Mouse (Mus musculus): ENCODE data around the gene Mog.

The Mog gene

DNA sequence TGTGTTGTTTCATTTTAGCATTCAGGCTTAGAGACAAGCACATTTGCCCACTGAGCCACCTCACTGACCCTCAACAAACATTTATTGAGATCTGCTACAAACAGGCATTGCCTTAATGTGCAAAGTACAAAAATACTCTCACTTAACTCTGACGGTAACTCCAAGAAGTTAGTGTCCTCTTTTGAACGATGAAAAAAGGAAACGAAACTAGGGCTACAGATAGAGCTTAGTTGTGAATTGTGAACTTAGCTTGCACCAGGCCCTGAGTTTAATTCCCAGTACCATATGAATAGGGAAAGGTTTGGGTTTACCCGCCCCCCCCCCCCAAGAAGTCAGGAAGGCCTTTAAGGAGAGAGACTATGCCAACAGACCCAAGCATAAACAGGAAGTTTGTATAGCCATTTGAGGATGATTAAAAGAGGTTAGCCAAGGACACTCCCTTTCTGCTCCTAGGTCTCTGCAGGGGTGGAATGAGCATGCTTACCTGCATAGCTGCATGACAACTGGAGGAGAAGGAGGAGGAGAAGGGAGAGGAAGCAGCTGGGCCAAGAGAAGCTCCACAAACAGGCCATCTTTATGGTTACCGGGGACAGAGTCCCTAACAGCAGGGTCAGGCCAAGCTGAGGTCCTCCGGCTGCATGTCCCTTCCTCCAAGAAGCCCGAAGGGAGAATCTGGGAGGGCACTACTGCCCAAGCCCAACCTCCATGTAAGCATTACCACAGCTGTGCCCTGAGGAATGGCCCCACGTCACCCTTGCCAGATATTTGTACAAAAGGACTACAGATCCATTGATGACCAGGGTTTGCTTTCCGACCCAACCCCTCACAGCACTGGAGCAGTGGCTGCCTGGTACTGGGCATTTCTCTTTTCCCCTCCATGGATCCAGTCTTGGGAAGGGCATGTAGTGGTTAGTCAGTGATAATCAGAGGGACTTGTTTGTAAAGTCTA lies at the start of gene Mog:
Gene Mog (minus strand): TSS at position 771 of the 949 bp plus-strand sequence.
- no peak for DNase-seq (ENCODE audit: low spot score)

- no peak for DNase-seq (ENCODE audit: low spot score)
These were observed 49.6 kb upstream of the Mog start for GRCm38 (mm10) chr17:37072730-37073276.

DNA sequence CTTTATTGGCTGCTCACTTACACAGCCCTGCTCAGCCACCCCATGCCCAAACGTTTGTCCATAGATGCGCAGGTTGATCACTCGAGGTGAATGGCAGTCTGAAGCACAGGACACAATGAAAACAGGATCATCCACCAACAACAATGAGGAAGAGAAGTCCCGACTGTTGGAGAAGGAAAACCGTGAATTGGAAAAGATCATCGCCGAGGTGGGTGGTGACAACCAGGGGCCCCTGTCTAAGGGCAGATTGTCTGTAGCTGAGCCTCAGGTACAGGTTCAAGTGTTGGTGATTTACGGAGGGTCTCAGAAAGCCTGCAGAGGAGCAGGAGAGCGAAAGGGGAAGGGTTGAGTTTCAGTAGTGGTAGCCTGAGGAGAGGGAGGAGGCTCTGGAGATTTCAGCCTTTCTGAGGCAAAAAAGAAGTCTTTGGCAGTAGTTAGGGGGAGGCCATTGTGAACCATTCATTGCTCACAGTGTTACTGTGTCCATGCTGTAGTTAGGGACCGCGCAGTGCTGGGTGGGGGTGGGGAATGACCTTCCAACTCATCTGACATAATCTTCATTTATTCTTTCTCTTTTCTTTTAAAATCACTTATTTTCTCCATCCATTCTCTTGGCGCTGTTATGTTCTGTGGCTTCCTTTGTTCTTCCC lies 49.0 kb upstream of the Mog start:
- DNase-seq (ENCODE audit: low spot score) = no peak

GRCm38 (mm10) chr17:37070121-37070520 lies 46.9 kb upstream of the Mog start:
- DNase-seq (ENCODE audit: low spot score) = no peak

DNA sequence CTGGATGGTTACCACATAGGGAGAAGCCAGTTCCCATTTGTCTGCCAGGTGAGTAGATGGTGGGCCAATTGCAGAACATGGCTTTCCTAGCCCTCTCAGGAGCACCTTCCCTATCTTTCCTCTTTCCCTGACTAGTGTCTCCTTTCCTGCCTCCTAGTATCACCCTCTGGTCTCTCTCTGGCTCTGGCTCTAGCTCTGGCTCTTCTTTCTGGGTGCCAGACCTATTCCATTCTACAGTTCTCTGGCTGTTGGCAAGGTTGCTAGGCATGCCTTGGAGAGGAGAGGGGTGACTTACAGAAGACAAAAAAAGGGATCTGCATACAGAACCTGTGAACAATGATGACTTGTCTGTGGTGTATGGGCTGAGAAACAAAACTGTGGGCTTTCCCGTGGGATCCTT lies 44.7 kb upstream of the Mog start:
- no peak for DNase-seq (ENCODE audit: low spot score)

DNA sequence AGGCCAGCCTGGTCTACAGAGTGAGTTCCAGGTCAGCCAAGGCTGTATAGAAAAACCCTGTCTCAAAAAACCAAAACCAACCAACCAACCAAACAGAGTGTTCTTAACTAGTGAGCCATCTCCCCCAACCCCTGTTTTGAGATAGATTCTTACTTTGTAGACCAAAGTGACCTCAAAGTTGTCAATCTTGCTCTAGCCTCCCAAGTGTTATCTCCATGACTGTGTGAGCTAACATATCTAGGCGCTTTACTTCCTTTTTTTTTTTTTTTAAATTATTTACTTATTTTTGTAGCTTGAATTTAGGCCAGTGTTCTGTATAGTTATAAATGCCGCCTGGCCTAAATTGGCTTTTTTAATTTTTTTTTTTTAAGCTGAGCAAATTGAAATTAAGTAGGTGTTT lies 42.8 kb upstream of the Mog start:
- DNase-seq (ENCODE audit: low spot score) = no peak

DNA sequence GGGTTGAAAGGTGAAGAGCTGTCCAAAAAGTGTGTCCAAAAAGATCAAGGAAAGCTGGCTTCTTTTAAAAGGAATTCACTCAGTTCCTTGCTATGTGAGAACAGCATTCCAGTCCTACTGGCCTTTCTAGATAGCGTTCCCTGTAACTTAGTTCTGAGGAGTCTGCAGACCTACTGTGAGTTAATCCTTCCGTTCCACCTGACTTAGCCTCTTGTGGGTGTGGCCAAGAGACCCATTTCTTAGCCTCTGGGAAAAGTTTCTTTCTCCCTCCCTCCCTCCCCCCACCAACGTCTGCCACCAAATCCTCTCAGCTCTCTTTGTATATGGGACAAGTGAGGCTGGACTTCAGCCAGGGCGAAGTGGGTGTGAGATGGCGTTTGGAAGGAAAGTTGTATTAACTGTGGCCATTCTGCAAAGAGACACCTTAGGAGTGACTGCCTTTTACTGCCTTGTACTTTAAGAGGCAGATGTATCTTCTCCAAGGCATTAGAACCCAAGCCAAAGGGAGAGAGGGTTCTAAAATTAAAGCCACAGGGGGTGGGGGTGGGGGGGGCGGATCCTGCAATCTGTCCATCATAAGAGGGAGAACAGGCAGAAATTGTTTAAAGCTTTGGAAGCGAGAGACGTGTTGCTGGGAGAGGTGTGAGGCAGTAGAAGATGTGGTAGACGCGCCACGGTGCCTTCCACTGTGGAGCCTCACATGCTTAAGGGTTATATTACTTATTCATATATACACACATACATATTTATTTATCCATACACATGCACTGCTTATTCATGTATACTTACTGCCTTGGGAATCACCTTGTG lies 40.7 kb upstream of the Mog start:
- DNase-seq (ENCODE audit: low spot score) = no peak

- DNase-seq (ENCODE audit: low spot score) = no peak
These were observed 39.9 kb upstream of the Mog start for GRCm38 (mm10) chr17:37063063-37063462.

GRCm38 (mm10) chr17:37062101-37062641 lies 39.0 kb upstream of the Mog start:
- no peak for DNase-seq (ENCODE audit: low spot score)

DNA sequence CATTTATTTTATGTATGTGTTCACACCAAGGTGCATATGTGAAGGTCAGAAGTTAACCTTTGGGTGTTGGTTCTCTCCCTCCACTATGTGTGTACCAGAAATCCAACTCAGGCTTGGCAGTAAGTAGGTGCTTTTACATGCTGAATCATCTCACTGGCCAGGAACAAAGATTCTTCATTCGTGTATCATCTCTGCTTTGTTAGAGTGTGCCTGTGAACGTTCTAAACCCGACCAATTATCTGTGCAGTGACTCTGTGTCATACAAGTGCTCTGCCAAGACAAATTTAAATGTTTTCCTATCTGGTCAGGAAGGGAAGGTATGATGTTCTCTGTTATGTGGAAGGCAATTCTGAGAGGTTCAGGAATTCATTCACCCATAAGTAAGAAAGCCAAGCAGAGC lies 38.2 kb upstream of the Mog start:
- no peak for DNase-seq (ENCODE audit: low spot score)

DNA sequence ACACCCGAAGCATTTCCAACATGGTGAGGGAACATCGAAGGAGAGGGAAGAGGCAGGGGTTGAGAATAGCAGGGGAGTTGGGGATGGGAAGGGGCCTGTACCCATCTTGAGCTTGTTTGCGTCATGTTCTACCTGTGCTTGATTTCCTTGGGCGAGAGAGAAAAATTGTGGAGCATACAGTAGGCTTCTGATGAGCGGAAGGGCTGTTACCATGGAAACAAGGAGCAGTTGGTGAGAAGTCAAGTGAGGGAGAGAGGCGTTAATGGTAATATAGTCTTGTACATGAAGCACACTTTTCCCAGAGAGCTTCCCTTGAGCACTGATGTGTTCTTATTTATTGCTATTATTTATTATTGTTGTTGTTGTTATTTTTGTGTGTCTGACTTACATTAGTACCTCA lies 33.8 kb upstream of the Mog start:
- no peak for DNase-seq (ENCODE audit: low spot score)

DNA sequence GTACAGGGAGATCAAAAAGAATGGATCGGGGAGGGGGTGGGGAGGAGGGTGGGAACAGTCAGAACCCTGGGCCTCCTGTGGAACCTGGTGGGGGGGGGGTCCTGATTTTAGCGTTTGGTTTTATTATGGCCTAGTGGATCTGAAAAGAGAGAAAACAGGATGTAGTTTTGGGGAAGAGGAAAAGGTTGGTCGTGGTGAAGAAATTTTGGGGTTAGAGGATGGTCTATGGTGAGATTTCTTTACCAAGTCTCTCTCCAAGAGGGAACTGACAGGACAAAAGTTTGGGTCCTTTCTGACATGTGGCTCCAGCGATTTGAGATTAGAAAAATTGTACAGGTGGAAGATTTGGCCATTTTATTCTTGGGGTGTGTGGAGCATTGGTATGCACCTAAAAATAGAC lies 28.5 kb upstream of the Mog start:
- DNase-seq (ENCODE audit: low spot score) = no peak

DNA sequence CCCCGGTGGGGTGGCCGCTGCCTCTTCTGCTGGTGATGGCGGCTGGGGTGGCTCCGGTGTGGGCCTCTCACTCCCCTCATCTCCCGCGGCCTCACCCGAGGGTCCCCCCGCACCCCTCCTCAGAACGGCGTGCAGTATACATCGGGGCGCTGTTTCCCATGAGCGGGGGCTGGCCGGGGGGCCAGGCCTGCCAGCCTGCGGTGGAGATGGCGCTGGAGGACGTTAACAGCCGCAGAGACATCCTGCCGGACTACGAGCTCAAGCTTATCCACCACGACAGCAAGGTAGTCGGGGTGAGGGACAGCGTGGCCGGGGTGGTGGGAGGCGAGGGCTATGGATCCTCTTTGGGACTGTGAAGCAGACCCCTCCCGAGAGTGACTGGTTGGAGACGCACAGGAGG lies 27.7 kb upstream of the Mog start:
- no peak for DNase-seq (ENCODE audit: low spot score)

DNA sequence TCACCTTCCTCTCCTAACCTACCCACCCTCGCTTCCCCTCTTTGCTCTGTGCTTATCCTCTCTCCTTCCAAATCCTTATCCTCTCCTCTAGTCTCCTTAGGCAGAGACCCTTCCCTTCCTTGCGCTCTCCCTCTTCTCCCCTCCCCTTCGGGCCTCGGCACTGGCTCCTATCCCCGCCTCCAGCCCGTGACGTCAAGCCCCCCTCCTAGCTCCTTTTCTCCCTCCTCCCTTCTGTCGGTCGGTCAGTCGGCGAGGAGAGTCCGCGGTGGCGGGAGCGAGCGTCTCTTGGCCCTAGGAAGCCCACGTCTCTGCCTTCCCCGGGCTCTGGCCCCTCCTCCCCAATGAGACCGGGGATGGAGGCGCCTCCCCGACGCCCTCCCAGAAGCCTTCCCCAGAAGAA lies 27.2 kb upstream of the Mog start:
- peak; percentile 30 for DNase-seq (ENCODE audit: low spot score)

- DNase-seq (ENCODE audit: low spot score) = peak; percentile 36
These were observed 26.5 kb upstream of the Mog start for GRCm38 (mm10) chr17:37049570-37050310.

DNA sequence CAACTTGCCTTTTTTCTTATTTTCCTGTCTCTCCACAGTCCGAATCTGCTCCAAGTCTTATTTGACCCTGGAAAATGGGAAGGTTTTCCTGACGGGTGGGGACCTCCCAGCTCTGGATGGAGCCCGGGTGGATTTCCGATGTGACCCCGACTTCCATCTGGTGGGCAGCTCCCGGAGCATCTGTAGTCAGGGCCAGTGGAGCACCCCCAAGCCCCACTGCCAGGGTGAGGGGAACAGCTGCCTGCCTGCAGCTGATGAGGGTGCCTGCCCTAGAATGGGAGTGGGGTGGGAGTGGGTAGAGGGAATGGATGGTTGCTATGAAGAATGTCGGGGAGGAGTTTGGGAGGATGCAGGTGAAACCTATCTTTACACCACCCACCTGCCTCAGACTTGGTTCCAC lies 25.2 kb upstream of the Mog start:
- no peak for DNase-seq (ENCODE audit: low spot score)

DNA sequence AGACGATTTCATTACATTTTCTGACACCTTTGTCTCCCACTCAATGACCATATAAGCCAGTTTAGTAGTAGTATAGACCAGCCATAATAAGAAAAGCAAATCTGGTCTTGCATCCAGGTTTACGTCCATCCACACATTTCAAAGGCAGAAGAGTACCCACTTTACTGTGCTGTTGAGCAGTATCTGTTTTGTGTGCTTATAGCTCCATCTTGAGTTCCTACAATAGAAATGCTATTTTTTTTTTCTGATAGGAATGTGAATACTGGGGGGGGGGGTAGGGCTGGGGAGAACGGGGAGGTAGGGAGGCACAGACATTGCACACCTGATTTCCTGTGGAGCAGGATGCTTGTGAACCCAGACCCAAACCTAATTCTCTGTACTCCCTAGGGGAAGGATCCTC lies 24.8 kb upstream of the Mog start:
- no peak for DNase-seq (ENCODE audit: low spot score)

GRCm38 (mm10) chr17:37047332-37047976 lies 24.3 kb upstream of the Mog start:
- DNase-seq (ENCODE audit: low spot score) = no peak

DNA sequence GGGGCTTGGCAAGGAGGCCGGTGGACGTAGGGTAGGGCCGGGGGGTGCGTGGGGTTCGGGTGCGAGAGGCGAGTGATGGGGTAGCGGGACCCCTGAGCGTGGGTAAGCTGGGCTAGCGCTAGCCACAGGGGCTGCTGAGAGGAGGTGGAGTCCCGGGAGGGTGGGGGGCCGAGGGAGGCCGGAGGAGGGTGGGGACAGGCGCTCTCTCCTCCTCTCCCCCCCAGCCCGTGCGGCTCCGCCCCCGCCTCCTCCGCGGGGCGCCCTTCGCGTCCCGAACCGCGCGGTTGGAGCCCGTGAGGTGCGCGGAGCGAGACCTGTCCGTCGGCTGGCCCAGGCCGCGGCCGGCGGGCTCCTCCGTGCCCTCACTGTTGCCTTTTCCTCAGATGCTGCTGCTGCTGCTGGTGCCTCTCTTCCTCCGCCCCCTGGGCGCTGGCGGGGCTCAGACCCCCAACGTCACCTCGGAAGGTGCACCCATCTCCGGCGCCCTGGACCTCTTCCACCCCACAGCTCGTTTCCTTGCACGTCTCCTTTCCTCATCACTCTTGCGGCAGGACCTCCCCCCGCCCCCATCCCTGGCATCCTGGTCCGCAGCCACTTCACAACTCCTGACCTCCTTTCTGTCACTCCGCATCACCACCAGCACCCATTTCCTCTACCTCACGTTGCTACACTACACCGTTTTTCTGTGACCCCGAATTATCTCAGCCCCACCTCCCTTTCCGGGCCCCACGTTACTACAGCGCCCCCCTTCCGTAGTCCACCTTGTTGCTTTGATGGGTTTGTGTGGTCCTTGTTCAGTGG lies 23.3 kb upstream of the Mog start:
- DNase-seq (ENCODE audit: low spot score) = no peak

All from ovary, postnatal 10 days (tissue).